In the genomic region with DNA sequence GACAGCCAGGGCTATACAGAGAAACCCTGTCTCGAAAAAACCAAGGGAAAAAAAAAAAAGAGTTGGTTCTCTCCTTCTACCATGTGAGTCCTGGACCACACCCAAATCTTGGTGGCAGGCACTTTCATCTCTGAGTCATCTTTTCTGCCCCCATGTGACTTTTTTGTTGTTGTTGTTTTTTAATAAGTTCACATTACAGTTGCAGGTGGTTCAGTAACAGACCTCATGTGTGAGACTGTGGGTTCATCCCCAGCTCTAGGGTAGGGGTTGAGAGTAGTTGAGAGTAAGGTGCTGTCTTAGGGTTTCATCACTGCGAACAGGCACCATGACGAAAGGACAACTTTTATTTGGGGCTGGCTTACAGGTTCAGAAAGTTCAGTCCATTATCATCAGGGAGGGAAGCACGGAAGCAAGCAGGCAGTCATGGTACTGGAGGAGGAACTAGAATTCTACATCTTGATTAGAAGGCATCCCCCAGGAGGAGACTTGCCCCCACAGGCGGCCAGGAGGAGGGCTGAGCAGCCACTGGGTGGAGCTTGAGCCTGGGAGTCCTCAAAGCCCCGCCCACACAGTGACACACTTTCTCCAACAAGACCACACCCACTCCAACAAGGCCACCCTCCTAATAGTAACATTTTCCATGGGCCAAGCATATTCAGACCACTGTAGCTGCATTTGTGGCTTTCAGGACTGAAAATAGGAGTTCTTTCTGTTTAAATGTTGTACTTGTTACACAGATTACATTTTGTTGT, we compare ENCODE assay signal across 10 mouse cellular contexts. TPM values are rescaled to one million over a fixed set of nuclear protein-coding genes. Genes with fewer than 3 reads are reported as not detected.
DNase-seq lines count a peak whose midpoint lies in the region; ATAC-seq and TF ChIP-seq lines count a peak whose summit lies in the region.
"Had no signal": no experiment of that assay in that cellular context is flagged by ENCODE, and none has a peak within 500 bp of the region (broad histone marks: within the 10 kb centered on the region; RNA-seq: fewer than 3 reads in every experiment).

No protein-coding gene starts in this region.

- no peak for TF ChIP-seq POLR2A in cerebellum, adult 2 months (IDR thresholded peaks at IDR 0.05; ENCODE audit: borderline replicate concordance, insufficient read depth, low read length)

- no peak for TF ChIP-seq CTCF in cerebellum, adult 2 months (IDR thresholded peaks at IDR 0.05; ENCODE audit: borderline replicate concordance, insufficient read depth, low read depth, low read length)

- H3K9me3 ChIP-seq in kidney, embryonic 14.5 days (ENCODE audit: control insufficient read depth, low read length): 0 out of 2 replicates have a peak, but pooled peaks cover 7% of the 10 kb centered on the region
- H3K9me3 ChIP-seq in forebrain, embryonic 15.5 days: 0 out of 2 replicates have a peak, but pooled peaks cover 4% of the 10 kb centered on the region

- no peak overlapping the region for H3K4me2 ChIP-seq in kidney, embryonic 14.5 days (replicated peaks; ENCODE audit: low read depth, low read length)
- H3K4me2 ChIP-seq in forebrain, embryonic 15.5 days (replicated peaks): no peak overlapping the region

- H3K4me3 ChIP-seq in kidney, embryonic 14.5 days (ENCODE audit: low read length): no peak overlapping the region
- H3K4me3 ChIP-seq in forebrain, embryonic 15.5 days: no peak overlapping the region
- H3K4me3 ChIP-seq in cerebellum, adult 2 months (replicated peaks; ENCODE audit: insufficient read depth, low read depth, low read length): no peak overlapping the region

- H3K36me3 ChIP-seq in kidney, embryonic 14.5 days (ENCODE audit: control insufficient read depth, insufficient read depth, low read length): no peaks in the 10 kb centered on the region
- no peaks in the 10 kb centered on the region for H3K36me3 ChIP-seq in forebrain, embryonic 15.5 days

- WGBS in kidney, embryonic 14.5 days: 49% methylated on average over 6 of the region's 6 CpGs
- 56% methylated on average over 6 of the region's 6 CpGs for WGBS in forebrain, embryonic 15.5 days
- WGBS in cerebellum, adult 2 months: 55% methylated on average over 6 of the region's 6 CpGs

- H3K27me3 ChIP-seq in kidney, embryonic 14.5 days (ENCODE audit: control insufficient read depth, insufficient read depth, low read length): no peaks in the 10 kb centered on the region
- no peaks in the 10 kb centered on the region for H3K27me3 ChIP-seq in forebrain, embryonic 15.5 days
- no peaks in the 10 kb centered on the region for H3K27me3 ChIP-seq in cerebellum, adult 2 months (ENCODE audit: control insufficient read depth, insufficient read depth, low read length)

- H3K27ac ChIP-seq in kidney, embryonic 14.5 days (ENCODE audit: low read depth, low read length): no peak overlapping the region
- H3K27ac ChIP-seq in forebrain, embryonic 15.5 days (replicated peaks): no peak overlapping the region
- H3K27ac ChIP-seq in cerebellum, adult 2 months (ENCODE audit: insufficient read depth, low read length): no peak overlapping the region

- DNase-seq in kidney, postnatal 4 days: peak; percentile 16 to 39
- peak; percentile 86 for DNase-seq in c-Kit-positive CD71-positive TER-119-negative erythroid progenitor cells, embryonic 14.5 days (ENCODE audit: low read depth)
- peak; percentile 25 to 31 for DNase-seq in lung, postnatal 4 days
- peak; percentile 32 for DNase-seq in thymus, postnatal 25 days
- DNase-seq in kidney, adult 11 months: no peak
- no peak for DNase-seq in cerebellum, adult 2 months
- DNase-seq: cerebellum, adult 11 months; kidney, adult 8-10 months had no signal

- no peaks in the 10 kb centered on the region for H3K4me1 ChIP-seq in kidney, embryonic 14.5 days (ENCODE audit: control insufficient read depth, insufficient read depth, low read length)
- no peaks in the 10 kb centered on the region for H3K4me1 ChIP-seq in forebrain, embryonic 15.5 days
- H3K4me1 ChIP-seq in cerebellum, adult 2 months (ENCODE audit: control insufficient read depth, insufficient read depth, low read length): no peaks in the 10 kb centered on the region

- no peak for ATAC-seq in kidney, embryonic 14.5 days (ENCODE audit: low FRiP score, low TSS enrichment)
- ATAC-seq in forebrain, embryonic 15.5 days (replicated peaks): no peak

- no peak overlapping the region for H3K9ac ChIP-seq in kidney, embryonic 14.5 days (ENCODE audit: low read depth, low read length)
- no peak overlapping the region for H3K9ac ChIP-seq in forebrain, embryonic 15.5 days (replicated peaks)

RNA-seq across cellular contexts. Expression of gene Amd1, which starts 8.1 kb away (rescaled TPM):
- 78.8 and 80.9 TPM in 2 replicates for polyA plus RNA-seq in kidney, embryonic 14.5 days (2014; fragmentation: Nextera tagmentation; extraction: Ambion mirVana)
- polyA plus RNA-seq in forebrain, embryonic 15.5 days (2015; fragmentation: Nextera tagmentation; extraction: Ambion mirVana): 41.8 and 43.2 TPM in 2 replicates
- polyA plus RNA-seq in cerebellum, adult 2 months (2012; rRNA removed): 113 and 114 TPM in 2 replicates

RNA-seq across cellular contexts. Expression of gene Cdk19, which starts 29.3 kb away (rescaled TPM):
- 6.7 and 10.8 TPM in 2 replicates for polyA plus RNA-seq in kidney, embryonic 14.5 days (2014; fragmentation: Nextera tagmentation; extraction: Ambion mirVana)
- 18.9 and 19.7 TPM in 2 replicates for polyA plus RNA-seq in forebrain, embryonic 15.5 days (2015; fragmentation: Nextera tagmentation; extraction: Ambion mirVana)
- polyA plus RNA-seq in cerebellum, adult 2 months (2012; rRNA removed): 44.7 and 45.9 TPM in 2 replicates

RNA-seq across cellular contexts. Expression of gene Gtf3c6, which starts 52.2 kb away (rescaled TPM):
- polyA plus RNA-seq in kidney, embryonic 14.5 days (2014; fragmentation: Nextera tagmentation; extraction: Ambion mirVana): 147 and 190 TPM in 2 replicates
- polyA plus RNA-seq in forebrain, embryonic 15.5 days (2015; fragmentation: Nextera tagmentation; extraction: Ambion mirVana): 87.9 and 88.1 TPM in 2 replicates
- polyA plus RNA-seq in cerebellum, adult 2 months (2012; rRNA removed): 28.1 and 33.2 TPM in 2 replicates

Comparison
In these comparisons a context has a peak if more than half of its experiments do, and no peak if none do; other contexts are left out.
1. DNase-seq: peak in kidney, postnatal 4 days (2 of 2), c-Kit-positive CD71-positive TER-119-negative erythroid progenitor cells, embryonic 14.5 days (single experiment), lung, postnatal 4 days (2 of 2) and thymus, postnatal 25 days (single experiment); none in kidney, adult 11 months (single experiment) and cerebellum, adult 2 months (0 of 2).